Mouse (Mus musculus) c-Kit-positive CD71-negative TER-119-negative erythroid progenitor cells, embryonic 14.5 days (primary cell): ENCODE measurements around the gene Slc12a9.
A peak's percentile ranks its signal among the peaks of the same experiment; 100 is the strongest.

Experiments used
- DNase-seq: peaks from one replicate; pipeline ENCODE4 v3.0.0-alpha.2; 2013; ENCODE audit warnings: low read depth

The Slc12a9 gene

DNA sequence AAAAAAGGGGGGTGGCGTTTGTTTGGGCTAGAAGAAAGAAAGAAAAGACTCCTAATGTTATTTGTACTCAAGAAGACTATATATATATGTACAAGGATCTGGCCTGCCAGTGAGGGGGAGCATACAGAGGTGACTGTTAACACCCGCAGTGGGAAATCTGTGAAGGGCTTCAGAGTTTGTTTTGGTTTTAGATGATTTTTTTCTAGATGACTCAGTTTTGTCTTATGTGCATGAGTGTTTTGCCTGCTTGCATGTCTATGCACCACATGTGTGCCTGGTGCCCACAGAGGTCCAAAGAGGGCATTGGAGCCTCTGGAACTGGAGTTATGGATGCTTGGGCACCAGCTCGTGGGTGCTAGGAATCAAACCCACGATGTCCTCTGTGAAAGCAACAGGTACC lies 13.6 kb upstream of the Slc12a9 start:
- no peak for DNase-seq

DNA sequence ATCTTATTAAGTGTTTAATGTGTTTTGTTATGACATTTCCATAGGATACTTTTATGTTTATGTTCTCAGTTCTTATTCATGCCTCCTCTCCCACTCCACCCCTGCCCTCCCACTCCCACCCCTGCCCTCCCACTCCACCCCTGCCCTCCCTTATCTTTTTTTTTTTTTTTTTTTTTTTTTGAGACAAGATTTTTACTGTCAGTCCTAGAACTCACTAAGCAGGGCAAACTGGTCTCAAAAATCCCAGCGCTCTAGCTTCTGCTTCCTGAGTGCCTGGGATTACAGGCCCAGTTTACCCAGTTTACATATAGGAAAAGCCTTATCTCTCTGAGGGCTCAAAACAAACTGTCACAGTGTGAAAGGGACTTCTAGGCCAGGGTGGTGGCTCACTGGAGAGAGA lies 13.0 kb upstream of the Slc12a9 start:
- DNase-seq: no peak

- DNase-seq: no peak
These were observed 12.4 kb upstream of the Slc12a9 start for GRCm38 (mm10) chr5:137345821-137346220.

GRCm38 (mm10) chr5:137343869-137344268 lies 10.5 kb upstream of the Slc12a9 start:
- no peak for DNase-seq

DNA sequence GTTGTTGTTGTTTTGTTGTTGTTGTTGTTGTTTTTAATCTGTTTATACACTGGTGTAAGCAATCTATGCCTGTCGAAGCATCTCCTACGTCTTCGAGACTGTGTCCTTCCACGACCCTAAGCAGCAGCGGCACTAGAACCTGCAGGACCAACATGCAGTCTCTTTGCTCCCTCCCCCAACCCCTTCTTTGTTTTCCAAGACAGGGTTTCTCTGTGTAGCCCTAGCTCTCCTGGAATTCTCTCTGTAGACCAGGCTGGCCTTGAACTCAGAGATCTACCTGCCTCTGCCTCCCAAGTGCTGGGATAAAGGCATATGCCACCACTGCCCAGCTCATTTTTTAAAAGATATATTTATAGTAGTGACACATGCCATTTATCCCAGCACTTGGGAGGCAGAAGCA lies 10.0 kb upstream of the Slc12a9 start:
- no peak for DNase-seq

DNA sequence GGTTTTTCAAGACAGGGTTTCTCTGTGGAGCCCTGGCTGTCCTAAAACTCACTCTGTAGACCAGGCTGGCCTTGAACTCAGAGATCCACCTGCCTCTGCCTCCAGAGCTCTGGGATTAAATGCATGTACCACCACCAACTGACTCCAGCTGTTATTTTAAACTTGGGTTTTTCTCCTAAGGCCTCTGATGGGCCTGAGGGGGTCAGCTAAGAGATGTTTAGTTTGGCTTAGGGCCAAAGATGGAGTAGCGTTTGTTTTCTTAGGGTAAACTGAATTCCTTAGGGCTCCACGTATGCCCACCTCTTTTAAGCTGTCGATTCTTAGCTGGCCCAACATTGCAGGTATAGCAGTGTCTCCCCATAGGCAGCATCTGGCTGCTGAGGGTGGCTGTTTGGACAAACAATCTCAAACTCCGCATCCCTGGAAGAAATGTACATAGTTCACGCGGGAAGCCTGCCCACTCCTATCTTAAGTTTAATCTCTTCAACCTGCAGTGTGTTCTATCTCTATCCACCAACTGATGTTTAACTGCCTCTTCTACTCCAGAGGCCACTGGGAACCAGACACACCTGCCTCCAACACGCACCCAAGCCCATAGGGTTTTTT lies 9.1 kb upstream of the Slc12a9 start:
- DNase-seq: no peak

GRCm38 (mm10) chr5:137340222-137340621 lies 6.8 kb upstream of the Slc12a9 start:
- no peak for DNase-seq

- DNase-seq: no peak
These were observed 6.0 kb upstream of the Slc12a9 start for GRCm38 (mm10) chr5:137339290-137339979.

- no peak for DNase-seq
These were observed 5.4 kb upstream of the Slc12a9 start for GRCm38 (mm10) chr5:137338663-137339289.

DNA sequence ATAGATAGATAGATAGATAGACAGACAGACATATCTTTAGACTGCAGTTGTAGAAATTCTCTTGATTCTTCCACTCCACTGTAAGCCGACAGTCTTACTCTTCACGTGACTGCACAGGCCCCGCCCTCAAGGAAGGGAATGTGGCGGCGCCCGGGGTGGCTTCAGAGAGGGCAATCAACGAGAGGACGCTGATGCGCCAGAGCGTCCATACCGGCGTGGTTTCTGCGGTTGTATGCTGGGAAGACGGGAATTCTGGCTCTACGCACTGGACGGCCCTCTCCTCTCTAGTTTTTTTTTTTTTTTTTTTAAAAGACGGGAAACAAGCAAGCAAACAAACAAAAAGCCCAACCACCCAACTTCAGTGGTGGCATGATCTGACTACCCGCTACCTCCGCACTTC lies 4.9 kb upstream of the Slc12a9 start:
- DNase-seq: peak; percentile 64

DNA sequence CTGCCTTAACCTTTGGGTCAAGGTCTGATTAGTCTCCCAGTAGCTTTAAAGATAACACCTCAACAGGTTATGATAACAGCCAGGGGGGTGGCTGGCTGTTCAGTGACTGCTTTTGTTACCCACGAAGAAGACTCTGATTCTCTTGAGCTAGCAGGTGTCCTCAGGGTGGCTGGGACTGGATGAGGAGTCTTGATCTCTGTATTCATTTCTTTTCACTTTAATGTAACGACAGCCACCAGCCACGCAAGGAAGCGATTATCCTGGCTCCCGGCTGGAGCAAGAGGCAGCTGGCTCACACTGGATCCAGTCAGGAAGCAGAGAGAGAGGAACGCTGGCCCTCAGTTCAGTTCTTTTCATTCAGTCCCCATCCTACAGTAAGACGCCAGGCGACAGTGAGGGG lies 3.8 kb upstream of the Slc12a9 start:
- DNase-seq: no peak

GRCm38 (mm10) chr5:137335066-137335465 lies 1.7 kb upstream of the Slc12a9 start:
- DNase-seq: no peak

DNA sequence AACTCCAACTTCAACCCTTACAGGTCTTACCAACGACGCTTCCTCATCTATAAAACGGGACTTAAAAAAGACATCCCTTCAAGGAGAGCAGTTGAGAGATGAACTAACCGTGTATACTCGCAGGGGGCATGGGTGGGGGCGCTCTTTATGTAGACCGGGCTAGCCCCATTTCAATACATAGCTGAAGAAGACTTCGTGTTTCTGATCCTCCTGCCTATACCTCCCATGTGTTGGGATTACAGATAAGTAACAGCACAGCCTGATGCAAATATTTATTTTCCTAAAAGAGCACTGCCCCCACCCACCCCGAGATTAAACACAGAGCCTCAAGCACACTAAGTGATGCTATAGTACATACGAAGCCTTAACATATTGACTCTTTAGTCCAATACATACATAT lies 920 bp upstream of the Slc12a9 start:
- DNase-seq: no peak

GRCm38 (mm10) chr5:137332857-137333511 lies 413 bp downstream of the Slc12a9 start:
- no peak for DNase-seq

GRCm38 (mm10) chr5:137330910-137331309 lies 2.5 kb downstream of the Slc12a9 start:
- no peak for DNase-seq

GRCm38 (mm10) chr5:137320996-137321395 lies 12.4 kb downstream of the Slc12a9 start:
- DNase-seq: no peak

- no peak for DNase-seq
These were observed 14.8 kb downstream of the Slc12a9 start for GRCm38 (mm10) chr5:137318570-137318969.

DNA sequence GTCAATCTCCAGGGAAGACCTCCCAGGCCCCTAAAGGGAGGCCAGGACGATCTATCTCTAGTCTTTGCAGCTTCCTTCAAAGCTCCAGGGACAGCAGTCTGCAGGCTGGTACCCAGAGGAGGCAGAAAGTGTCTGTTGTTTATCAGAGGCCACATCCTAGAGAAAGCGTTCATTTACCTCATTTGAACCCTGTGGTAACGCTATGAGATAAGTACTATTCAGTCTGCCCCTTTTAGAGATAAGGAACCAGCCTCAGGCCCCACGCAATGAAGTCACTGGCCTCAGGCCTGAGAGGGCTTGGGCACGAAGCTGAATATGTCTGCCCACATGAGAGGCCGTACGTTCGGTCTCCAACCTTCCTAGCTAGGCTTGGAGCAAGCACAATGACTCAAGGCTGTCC lies 16.0 kb downstream of the Slc12a9 start:
- no peak for DNase-seq

GRCm38 (mm10) chr5:137315084-137315903 lies 18.1 kb downstream of the Slc12a9 start:
- no peak for DNase-seq

DNA sequence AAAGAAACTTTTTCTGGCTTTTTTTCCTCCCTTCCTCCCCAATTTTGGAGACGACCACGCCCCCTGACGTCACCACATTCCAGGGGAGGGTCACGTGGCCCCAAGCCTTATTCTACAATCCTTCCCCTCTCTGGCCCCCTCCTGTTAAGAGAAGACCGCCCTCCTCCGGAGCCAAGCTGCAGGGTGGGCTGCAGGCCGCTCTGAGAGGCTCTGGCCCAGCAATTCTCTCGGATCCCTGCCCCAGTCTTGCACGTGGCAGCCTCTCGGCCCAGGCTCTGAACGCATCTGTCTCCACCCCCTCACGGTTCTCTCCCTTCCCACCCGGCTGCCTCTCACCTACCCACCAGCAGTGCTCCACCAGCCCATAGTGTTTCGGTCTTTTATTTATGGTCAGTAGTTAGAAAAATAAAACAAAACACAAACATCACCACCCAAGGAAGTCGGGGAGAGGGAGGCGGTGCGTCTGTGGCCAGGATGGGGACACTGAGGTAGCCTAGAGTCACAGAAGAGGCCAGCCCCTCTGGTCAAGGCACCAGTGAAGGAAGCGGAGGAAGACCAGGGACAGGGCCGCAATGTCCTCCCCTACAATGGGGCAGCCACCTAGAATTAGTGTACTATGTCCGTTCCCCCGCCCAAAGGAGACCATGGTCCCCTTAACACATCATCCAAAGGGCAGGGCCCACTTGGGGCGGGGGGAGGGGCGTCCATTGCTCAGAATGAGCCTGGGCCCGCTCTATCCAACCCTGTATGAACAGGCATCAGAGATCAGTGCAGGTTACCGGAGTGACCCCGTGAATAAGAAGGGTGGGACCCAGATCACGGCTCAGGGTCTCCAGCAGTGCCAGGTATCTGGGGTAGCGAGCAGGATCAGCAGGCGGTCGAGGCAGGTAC lies 19.0 kb downstream of the Slc12a9 start, which contains the start of gene Trip6:
Trip6 (minus strand) TSS at position 212 of the 891 bp plus-strand sequence.
- DNase-seq: no peak
